Mouse (Mus musculus): ENCODE measurements around the gene Itgam. TPM values are rescaled to one million over a fixed set of nuclear protein-coding genes. Genes with fewer than 3 reads are reported as not detected.

Itgam gene
- total RNA-seq, 4 experiments from 2014 or later: 0.60 to 3.1 (median 1.1) TPM

DNA sequence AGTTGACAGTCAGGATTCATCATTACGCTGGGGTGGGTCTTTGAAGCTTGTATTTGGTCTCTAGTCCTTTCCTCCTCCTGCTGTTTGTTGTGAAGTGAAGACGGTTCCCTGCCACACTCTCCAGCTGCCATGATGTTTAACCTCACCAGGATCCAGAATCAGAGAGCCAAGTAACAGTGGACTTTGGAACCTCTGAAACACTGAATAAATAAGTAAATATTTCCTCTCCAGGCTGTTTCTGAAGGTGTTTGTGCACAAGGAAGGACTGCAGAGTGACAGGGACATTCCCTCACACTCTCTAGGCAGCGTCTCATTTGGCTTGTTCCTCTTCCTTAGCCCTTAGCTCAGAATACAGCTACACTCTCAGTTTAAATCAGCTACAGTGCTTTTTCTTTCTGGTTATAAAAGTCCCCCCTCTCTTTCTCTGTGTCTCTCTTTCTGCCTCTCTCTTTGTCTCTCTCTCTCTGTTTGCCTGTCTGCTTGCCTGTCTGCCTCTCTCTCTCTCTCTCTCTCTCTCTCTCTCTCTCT is 5.5 kb upstream of the Itgam start:
- DNase-seq (ENCODE audit: low spot score in 2 of 2): no peak

DNA sequence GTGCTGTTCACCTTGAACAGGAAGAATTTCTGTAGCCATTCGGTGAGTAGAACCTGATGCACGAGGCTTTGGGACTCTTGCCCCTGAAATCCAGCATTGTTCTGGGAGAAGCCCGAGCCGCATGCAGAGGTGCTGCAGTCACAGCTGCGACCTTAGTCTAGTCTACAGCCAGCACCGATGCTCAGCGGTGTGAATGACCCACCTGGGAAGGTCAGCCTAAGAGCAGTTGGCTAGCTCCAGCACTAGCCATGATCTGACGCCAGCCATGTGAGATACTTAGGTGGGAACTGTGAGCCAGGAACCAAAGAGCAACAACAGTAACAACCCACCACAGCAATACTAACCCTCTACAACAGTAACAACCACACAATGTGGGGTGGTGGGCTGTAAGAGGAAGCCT is 4.6 kb upstream of the Itgam start:
- no peak for DNase-seq (ENCODE audit: low spot score in 2 of 2)

DNA sequence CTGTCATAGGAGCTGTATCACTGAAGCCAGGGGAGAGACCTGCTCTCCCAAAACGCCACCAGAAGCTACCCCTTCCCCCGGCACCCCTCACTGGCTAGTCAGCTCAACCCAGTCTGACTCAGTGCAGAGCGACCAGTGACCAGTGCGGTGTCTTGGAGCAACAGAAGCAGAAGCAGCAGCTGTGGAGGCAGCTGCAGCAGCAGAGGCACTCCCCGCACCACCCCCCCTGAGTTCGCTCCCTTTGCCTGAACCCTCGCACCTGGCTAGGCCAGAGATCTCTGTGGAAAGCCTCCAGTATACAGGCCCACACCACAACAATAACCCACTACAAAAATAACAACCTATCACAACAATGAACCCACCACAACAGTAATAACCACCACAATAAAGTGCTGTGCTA is 3.9 kb upstream of the Itgam start:
- no peak for DNase-seq (ENCODE audit: low spot score in 2 of 2)

DNA sequence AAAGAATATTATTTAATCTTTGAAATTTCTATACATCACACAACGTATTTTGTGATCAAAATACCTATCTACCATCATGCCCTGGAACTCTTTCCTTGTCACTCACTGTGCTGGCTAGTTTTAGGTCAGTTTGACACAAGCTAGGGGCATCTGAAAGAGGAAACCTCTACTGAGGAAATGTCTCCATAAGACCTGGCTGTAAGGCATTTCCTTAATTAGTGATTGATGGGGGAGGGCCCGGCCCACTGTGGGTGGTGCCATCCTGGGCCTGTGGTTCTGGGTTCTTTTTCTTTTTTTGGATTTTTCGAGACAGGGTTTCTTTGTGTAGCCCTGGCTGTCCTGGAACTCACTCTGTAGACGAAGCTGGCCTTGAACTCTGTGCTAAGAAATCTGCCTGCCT is 3.3 kb upstream of the Itgam start:
- DNase-seq (ENCODE audit: low spot score in 2 of 2): no peak

GRCm38 (mm10) chr7:128063211-128063781 is 856 bp downstream of the Itgam start:
- no peak for DNase-seq (ENCODE audit: low spot score in 2 of 2)

- DNase-seq (ENCODE audit: low spot score in 2 of 2): no peak
These were observed 3.1 kb downstream of the Itgam start for GRCm38 (mm10) chr7:128065547-128065946.

- DNase-seq (ENCODE audit: low spot score in 2 of 2): no peak
These were observed 5.4 kb downstream of the Itgam start for GRCm38 (mm10) chr7:128067847-128068246.

GRCm38 (mm10) chr7:128069844-128070243 is 7.4 kb downstream of the Itgam start:
- DNase-seq (ENCODE audit: low spot score in 2 of 2): no peak

GRCm38 (mm10) chr7:128071816-128072215 is 9.4 kb downstream of the Itgam start:
- no peak for DNase-seq (ENCODE audit: low spot score in 2 of 2)

GRCm38 (mm10) chr7:128080012-128080411 is 17.6 kb downstream of the Itgam start:
- DNase-seq (ENCODE audit: low spot score in 2 of 2): no peak

DNA sequence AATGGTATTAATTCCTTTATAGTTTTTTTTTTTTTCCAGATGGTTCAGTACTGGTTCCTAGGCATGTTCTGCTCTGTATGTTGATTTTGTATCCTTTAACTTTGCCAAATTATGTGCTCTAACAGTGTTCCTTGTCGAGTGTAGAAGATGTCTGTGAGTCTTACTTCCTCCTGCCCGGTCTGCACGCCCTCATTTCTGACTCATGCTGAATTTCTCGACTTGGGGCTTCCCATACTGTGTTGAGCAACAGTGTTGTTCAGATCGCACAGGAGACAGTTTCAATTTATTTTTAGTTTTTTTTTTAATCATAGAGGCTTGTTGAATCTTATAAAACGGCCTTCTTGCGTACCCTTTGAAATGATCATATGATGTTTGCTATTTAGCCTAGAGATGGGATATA is 26.7 kb downstream of the Itgam start:
- no peak for DNase-seq (ENCODE audit: low spot score in 2 of 2)

DNA sequence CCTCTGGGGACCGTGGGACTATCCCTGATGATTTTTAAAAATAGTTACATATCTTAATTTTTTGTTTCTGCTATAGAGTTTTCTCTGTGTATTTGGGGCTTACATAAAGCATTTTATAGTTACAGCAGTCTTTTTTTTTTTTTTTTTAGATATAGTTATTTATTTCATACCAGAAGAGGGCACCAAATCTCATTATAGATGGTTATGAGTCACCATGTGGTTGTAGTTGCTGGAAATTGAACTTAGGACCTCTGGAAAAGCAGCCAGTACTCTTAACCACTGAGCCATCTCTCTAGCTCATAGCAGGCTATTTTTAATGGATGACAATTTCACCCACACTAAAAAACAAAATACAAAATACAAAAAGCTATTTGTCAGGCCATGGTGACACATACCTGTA is 35.7 kb downstream of the Itgam start:
- no peak for DNase-seq (ENCODE audit: low spot score in 2 of 2)

DNA sequence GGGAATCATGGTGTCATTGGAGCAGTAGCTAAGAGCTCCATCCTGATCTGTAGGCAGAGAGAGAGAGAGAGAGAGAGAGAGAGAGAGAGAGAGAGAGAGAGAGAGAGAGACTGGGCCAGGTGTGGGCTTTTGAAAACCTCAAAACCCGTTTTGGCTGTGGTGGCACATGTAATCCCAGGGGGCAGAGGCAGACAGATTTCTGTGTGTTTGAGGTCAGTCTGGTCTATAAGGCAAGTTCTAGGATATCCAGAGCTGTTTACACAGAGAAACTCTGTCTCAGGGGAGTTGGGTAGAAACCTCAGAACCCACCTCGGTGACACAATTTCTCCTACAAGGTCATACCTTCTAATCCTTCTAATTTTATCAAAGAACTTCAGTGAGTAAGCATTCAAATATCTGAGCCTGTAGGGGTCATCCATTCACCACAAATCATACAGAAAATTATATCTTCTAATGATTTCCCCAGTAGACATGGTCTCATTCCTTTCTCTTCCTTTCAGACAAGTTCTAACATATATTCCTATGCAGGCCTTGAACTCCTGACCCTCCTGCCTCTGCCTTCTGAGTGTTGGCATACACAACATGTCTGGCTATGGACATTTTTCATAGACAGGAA is 38.4 kb downstream of the Itgam start:
- no peak for DNase-seq (ENCODE audit: low spot score in 2 of 2)

DNA sequence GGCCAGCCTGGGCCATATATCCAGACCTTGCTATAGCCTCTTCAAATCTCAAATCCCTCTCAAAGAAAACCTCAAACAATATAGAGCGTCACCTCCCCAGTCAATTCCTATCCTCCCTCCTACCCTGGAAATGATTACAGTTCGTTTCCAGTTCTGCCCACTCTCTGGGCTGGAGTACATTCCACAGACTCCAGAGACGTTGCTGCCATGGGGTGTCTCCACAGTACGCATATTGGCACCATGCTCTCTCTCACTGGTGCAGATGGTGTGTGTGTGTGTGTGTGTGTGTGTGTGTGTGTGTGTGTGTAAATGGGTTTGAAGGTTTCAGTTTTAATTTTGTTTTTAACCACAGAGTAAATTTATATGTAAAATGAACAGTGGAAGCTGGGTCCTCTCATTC is 42.8 kb downstream of the Itgam start:
- no peak for DNase-seq (ENCODE audit: low spot score in 2 of 2)

GRCm38 (mm10) chr7:128107462-128107861 is 45.0 kb downstream of the Itgam start:
- no peak for DNase-seq (ENCODE audit: low spot score in 2 of 2)

DNA sequence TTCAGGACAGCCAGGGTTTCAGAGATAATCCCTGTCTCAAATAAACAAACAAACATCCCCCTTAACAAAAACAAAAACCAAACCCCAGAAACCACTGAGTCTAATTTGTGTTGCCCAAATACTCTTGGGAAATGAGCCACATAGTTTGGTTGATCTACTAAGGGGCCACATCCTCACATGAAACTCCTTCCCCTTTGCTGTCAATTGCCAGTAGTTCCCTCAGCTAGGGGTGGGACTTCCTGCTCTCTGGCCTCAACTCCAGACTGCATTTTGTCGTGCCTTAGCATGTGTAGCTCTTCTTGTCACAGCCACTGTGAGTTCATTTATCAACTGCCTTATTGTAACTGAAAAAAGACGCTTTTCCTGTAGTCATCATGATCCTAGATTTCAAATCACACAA is 47.9 kb downstream of the Itgam start:
- DNase-seq (ENCODE audit: low spot score in 2 of 2): no peak

DNA sequence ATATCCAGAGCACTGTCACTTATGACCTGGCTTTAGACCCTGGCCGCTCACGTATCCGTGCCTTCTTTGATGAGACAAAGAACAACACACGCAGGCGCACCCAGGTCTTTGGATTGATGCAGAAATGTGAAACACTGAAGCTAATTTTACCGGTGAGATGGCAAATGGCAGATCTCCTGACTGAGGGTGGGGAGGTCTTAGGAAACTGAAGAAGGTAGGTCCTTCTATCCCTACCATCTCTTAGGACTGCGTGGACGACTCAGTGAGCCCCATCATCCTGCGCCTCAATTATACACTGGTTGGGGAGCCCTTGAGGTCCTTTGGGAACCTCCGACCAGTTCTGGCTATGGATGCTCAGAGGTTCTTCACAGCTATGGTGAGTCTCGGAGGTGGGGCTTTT is 49.7 kb downstream of the Itgam start:
- DNase-seq (ENCODE audit: low spot score in 2 of 2): no peak

- no peak for DNase-seq (ENCODE audit: low spot score in 2 of 2)
These were observed 52.1 kb downstream of the Itgam start for GRCm38 (mm10) chr7:128114371-128115105.

- no peak for DNase-seq (ENCODE audit: low spot score in 2 of 2)
These were observed 52.9 kb downstream of the Itgam start for GRCm38 (mm10) chr7:128115211-128115958.

DNA sequence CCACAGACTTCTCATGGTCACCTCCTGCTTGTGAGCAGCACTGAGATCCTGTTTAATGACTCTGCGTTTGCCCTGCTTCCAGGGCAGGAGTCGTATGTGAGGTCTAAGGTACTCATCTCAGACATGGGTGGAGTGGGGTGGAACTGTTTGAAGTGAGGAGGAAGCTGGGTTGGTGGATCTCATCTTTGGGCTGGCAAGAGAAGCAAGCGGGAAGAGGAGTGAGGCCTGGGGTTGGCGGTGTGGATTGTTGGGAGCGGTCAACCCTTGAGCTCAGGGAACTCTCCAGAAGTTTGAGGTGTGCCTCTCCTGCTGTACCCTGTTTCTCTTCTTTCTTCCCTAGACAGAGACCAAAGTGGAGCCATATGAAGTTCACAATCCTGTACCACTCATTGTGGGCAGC is 54.0 kb downstream of the Itgam start:
- no peak for DNase-seq (ENCODE audit: low spot score in 2 of 2)

- DNase-seq (ENCODE audit: low spot score in 2 of 2): no peak
These were observed 57.5 kb downstream of the Itgam start for GRCm38 (mm10) chr7:128119726-128120490.
